ENCODE assay signal across 13 mouse cellular contexts in genomic region chr17:70308364-70309231, GRCm38 (mm10).
DNase-seq lines count a peak whose midpoint lies in the region; ATAC-seq lines count a peak whose summit lies in the region.
"Had no signal": no experiment of that assay in that cellular context is flagged by ENCODE, and none has a peak within 500 bp of the region (broad histone marks: within the 10 kb centered on the region; RNA-seq: fewer than 3 reads in every experiment).

No protein-coding gene starts in this region.

- no peaks in the 10 kb centered on the region for H3K27me3 ChIP-seq in forebrain, embryonic 16.5 days (replicated peaks; ENCODE audit: control insufficient read depth, insufficient read depth, low read length)
- no peaks in the 10 kb centered on the region for H3K27me3 ChIP-seq in midbrain, embryonic 15.5 days (replicated peaks)
- H3K27me3 ChIP-seq: limb, embryonic 13.5 days; megakaryocyte, embryonic 14.5 days had no signal

- no peak overlapping the region for H3K9ac ChIP-seq in forebrain, embryonic 16.5 days (replicated peaks; ENCODE audit: low read depth, low read length)
- no peak overlapping the region for H3K9ac ChIP-seq in midbrain, embryonic 15.5 days
- H3K9ac ChIP-seq: limb, embryonic 13.5 days had no signal

- 61% methylated on average over 22 of the region's 22 CpGs for WGBS in forebrain, embryonic 16.5 days
- 63% methylated on average over 22 of the region's 22 CpGs for whole genome bisulfite sequencing in midbrain, embryonic 15.5 days

- H3K4me3 ChIP-seq in forebrain, embryonic 16.5 days (replicated peaks; ENCODE audit: low read length): no peak overlapping the region
- no peak overlapping the region for H3K4me3 ChIP-seq in midbrain, embryonic 15.5 days
- H3K4me3 ChIP-seq: limb, embryonic 13.5 days; megakaryocyte, embryonic 14.5 days had no signal

- no peaks in the 10 kb centered on the region for H3K36me3 ChIP-seq in forebrain, embryonic 16.5 days (ENCODE audit: control insufficient read depth, insufficient read depth)
- H3K36me3 ChIP-seq in midbrain, embryonic 15.5 days (replicated peaks): no peaks in the 10 kb centered on the region
- H3K36me3 ChIP-seq: limb, embryonic 13.5 days had no signal

- H3K27ac ChIP-seq in forebrain, embryonic 16.5 days (ENCODE audit: low read length): no peak overlapping the region
- no peak overlapping the region for H3K27ac ChIP-seq in midbrain, embryonic 15.5 days
- H3K27ac ChIP-seq: limb, embryonic 13.5 days had no signal

- H3K4me2 ChIP-seq in forebrain, embryonic 16.5 days (ENCODE audit: low read length): no peak overlapping the region
- no peak overlapping the region for H3K4me2 ChIP-seq in midbrain, embryonic 15.5 days
- H3K4me2 ChIP-seq: limb, embryonic 13.5 days had no signal

- no peaks in the 10 kb centered on the region for H3K9me3 ChIP-seq in forebrain, embryonic 16.5 days (ENCODE audit: control insufficient read depth, low read length)
- no peaks in the 10 kb centered on the region for H3K9me3 ChIP-seq in midbrain, embryonic 15.5 days
- H3K9me3 ChIP-seq: limb, embryonic 13.5 days had no signal

- DNase-seq in left cerebral cortex, adult 18-20 months (ENCODE audit: low spot score in 2 of 2): peak; percentile 19 to 50
- no peak for DNase-seq in left cerebral cortex, adult 11 months (ENCODE audit: low spot score)
- peak; percentile 46 to 54 for DNase-seq in right cerebral cortex, postnatal 36 days (ENCODE audit: low spot score in 2 of 2)
- DNase-seq in heart, postnatal 4 days: no peak
- DNase-seq: adrenal gland, postnatal 14 days; heart, adult 11 months; kidney, adult 9 months; thymus, postnatal 14 days had no signal

- H3K4me1 ChIP-seq in forebrain, embryonic 16.5 days (replicated peaks; ENCODE audit: control insufficient read depth, insufficient read depth, low read length): no peaks in the 10 kb centered on the region
- H3K4me1 ChIP-seq in midbrain, embryonic 15.5 days: peaks cover 8% of the 10 kb centered on the region; the same call in 1 of the 2 replicates
- H3K4me1 ChIP-seq: megakaryocyte, embryonic 14.5 days had no signal

- ATAC-seq in forebrain, embryonic 16.5 days: peak; percentile 64
- ATAC-seq in midbrain, embryonic 15.5 days (replicated peaks): peak; percentile 82
- ATAC-seq in CD4-positive, CD25-positive, alpha-beta regulatory T cell, adult 4 months: no peak

Comparison
In these comparisons a context has a peak if more than half of its experiments do, and no peak if none do; other contexts are left out.
1. DNase-seq: peak in left cerebral cortex, adult 18-20 months (2 of 2) and right cerebral cortex, postnatal 36 days (2 of 2); none in left cerebral cortex, adult 11 months (single experiment) and heart, postnatal 4 days (single experiment).